Mouse (Mus musculus): Measurements from ENCODE around the gene BC048507. TPM values are rescaled to one million over a fixed set of nuclear protein-coding genes. Genes with fewer than 3 reads are reported as not detected.

The BC048507 gene
- polyA plus RNA-seq, 1 experiment: not detected

DNA sequence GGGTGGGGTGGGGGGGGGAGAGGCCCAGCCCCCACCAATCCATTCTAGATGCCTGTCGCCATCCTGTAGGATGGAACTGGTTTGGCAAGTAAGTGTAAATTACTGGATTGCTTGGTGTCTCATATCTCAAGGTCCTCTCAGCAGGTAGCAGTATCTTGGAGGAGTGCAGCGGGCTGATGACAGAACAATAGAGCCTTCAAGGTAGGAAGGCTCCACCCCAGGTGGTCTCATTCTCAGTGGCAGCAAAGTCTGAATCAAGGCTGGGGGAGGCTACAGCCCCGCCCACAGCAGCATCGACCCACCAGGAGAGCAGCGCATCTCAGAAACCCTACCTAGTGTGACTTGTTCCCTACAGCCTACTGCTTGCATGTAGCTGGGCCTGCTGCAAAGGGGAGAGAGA, 46.6 kb downstream of the BC048507 start:
- no peak overlapping the region for H3K27ac ChIP-seq (ENCODE audit: insufficient read depth, low read length)
- no peaks in the 10 kb centered on the region for H3K27me3 ChIP-seq (ENCODE audit: control insufficient read depth, insufficient read depth, low read length, poor library complexity, severe bottlenecking)
- H3K36me3 ChIP-seq (ENCODE audit: control insufficient read depth, insufficient read depth, low read length, poor library complexity, severe bottlenecking): no peaks in the 10 kb centered on the region
- no peak for TF ChIP-seq CTCF (IDR thresholded peaks at IDR 0.05; ENCODE audit: low read depth, low read length)
- TF ChIP-seq EP300 (IDR thresholded peaks at IDR 0.05; ENCODE audit: insufficient read depth, low read depth, low read length): no peak
- TF ChIP-seq POLR2A (IDR thresholded peaks at IDR 0.05; ENCODE audit: insufficient read depth, low read length): no peak
- H3K4me3 ChIP-seq (ENCODE audit: low read depth, low read length): no peak overlapping the region
- no peaks in the 10 kb centered on the region for H3K4me1 ChIP-seq (ENCODE audit: control insufficient read depth, insufficient read depth, low read length)
- no peak overlapping the region for H3K9ac ChIP-seq (ENCODE audit: low read depth, poor library complexity, severe bottlenecking)
- peaks cover 8% of the 10 kb centered on the region; the same call in 1 of the 2 replicates for H3K9me3 ChIP-seq (replicated peaks; ENCODE audit: control insufficient read depth, insufficient read depth, low read length, poor library complexity, severe bottlenecking)

Other genes starting within 250 kb of the BC048507 start
- gene Gm49345, start 225.6 kb upstream of the BC048507 start, polyA plus RNA-seq (2011; ENCODE audit: insufficient read depth, insufficient read length, low read depth, missing spikeins): 13.8 and 15.6 TPM in 2 replicates
- gene Zfp729a, start 225.5 kb upstream of the BC048507 start, polyA plus RNA-seq (2011; ENCODE audit: insufficient read depth, insufficient read length, low read depth, missing spikeins): 10.8 and 11.1 TPM in 2 replicates
- gene Zfp738, start 176.3 kb upstream of the BC048507 start, polyA plus RNA-seq (2011; ENCODE audit: insufficient read depth, insufficient read length, low read depth, missing spikeins): 19.1 and 21.6 TPM in 2 replicates
- gene Zfp65, start 134.2 kb upstream of the BC048507 start, polyA plus RNA-seq (2011; ENCODE audit: insufficient read depth, insufficient read length, low read depth, missing spikeins): 12.1 and 12.6 TPM in 2 replicates
- gene Zfp85, start 108.1 kb upstream of the BC048507 start, polyA plus RNA-seq (2011; ENCODE audit: insufficient read depth, insufficient read length, low read depth, missing spikeins): 4.4 and 5.5 TPM in 2 replicates
- gene Zfp493, start 83.6 kb upstream of the BC048507 start, polyA plus RNA-seq (2011; ENCODE audit: insufficient read depth, insufficient read length, low read depth, missing spikeins): 15.5 and 16.6 TPM in 2 replicates
- gene Zfp273, start 49.6 kb upstream of the BC048507 start, polyA plus RNA-seq (2011; ENCODE audit: insufficient read depth, insufficient read length, low read depth, missing spikeins): 4.8 and 5.5 TPM in 2 replicates
- gene Gm10037, start 32.2 kb upstream of the BC048507 start, polyA plus RNA-seq (2011; ENCODE audit: insufficient read depth, insufficient read length, low read depth, missing spikeins): 5.4 and 8.5 TPM in 2 replicates

Data from ES-Bruce4 (cell line).